Mouse (Mus musculus): ENCODE results near the gene Chchd2.

DNA sequence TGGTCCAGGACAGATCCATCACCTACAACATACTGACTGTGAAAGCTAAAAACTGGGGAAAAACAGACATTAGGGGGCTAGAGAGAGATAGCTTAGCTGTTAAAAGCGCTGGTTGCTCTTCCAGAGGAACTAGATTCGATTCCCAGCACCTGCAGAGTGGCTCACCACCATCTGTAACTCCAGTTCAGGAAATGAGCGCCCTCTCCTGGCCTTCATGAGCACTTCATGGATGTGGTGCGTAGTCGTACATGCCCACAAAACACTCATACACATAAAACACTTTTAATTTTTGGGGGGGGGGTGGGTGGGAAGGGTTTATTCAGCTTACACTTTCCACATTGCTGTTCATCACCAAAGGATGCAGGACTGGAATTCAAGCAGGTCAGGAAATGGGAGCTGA, 30.9 kb downstream of the Chchd2 start:
- TF ChIP-seq CTCF (IDR thresholded peaks at IDR 0.05; ENCODE audit: borderline replicate concordance, insufficient read depth, low read depth, low read length) (no peak; the same call in 1 of the 2 replicates), POLR2A (IDR thresholded peaks at IDR 0.05; ENCODE audit: borderline replicate concordance, insufficient read depth, low read length) (no peak)
